Mouse (Mus musculus): ENCODE measurements at regions not wholly inside any gene's neighbourhood (a gene's known extent, or its start where the extent isn't known, plus 50 kb on each side); places are given as distances from the start of the nearest gene placed in this dataset.

DNA sequence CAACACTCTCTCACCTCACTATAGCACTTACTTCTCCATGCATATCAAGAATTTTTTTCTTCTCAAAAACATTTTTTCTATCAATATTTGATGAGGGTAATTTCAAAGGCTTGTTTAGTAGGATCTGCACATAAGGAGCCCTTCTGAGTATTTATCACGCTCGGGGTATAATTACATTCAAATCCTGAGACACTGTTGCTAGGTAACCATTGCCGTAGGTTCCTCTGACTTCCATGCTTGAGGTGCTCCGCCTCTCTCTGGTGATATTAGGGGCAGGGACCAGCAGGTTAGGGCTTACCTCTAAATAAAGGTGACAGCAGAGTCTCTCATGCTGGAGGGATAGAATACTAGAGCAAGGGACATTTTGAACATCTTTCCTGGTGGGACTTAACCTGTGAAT, 54.4 kb upstream of the 9630041A04Rik start:
- no peak for DNase-seq (ENCODE audit: low read depth, low spot score)

DNA sequence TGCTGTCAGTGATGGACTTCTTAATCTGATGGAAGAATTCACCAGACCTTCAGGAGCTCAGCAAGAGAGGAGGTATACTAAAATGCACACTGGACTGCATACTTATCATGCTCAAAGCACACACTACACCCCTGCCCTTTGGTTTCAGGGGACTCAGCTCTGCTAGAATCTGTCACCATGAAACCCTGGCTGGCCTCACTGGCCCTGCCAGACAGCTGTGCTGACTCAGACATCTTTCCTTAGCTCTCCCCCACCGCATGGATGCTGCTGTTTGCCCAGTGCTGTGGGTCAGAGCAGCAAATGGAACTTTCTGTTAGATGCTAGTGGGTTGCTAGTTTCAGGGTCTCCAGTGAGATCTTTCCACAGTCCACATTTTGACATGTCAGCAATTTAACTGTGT, 64.9 kb upstream of the 9630041A04Rik start:
- DNase-seq (ENCODE audit: low read depth, low spot score), result no peak

DNA sequence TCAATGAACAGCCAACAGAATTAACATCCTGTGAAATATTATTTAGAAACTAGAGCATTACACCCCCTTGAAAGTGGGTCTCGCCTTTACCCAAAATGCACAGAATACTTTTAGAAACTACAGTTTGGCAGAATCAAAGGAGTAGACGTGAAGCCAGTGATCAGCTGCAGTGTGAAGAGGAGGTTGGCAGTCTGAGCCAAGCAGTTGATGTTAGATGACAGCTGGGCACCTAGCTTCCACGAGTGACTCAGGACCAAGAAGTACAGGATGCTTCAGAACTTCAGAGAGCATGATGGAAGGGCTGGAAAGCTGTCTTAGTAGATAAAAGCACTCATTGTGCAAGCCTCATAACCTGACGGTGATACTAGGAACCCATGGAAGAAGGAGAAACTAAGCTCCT, 65.6 kb upstream of the 9630041A04Rik start:
- DNase-seq (ENCODE audit: low read depth, low spot score), result no peak

DNA sequence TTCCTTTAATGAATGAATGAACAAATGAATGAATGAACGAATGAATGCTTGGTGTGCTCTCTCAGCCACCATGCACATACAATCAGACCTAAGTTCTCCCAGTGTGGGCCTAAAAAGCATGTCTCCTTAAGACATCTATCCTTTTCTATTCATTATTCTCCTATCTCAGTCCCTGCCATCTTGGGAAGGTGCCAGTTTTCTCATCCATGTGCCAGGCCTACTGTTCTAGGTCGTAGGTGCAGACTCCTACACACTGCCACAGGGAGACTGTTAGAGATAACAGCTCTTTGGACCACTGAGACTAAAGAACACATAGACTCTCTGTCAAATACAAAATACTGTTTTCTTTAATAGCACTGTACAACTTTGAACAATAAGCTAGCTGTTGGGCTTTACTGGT, 66.2 kb upstream of the 9630041A04Rik start:
- no peak for DNase-seq (ENCODE audit: low read depth, low spot score)

DNA sequence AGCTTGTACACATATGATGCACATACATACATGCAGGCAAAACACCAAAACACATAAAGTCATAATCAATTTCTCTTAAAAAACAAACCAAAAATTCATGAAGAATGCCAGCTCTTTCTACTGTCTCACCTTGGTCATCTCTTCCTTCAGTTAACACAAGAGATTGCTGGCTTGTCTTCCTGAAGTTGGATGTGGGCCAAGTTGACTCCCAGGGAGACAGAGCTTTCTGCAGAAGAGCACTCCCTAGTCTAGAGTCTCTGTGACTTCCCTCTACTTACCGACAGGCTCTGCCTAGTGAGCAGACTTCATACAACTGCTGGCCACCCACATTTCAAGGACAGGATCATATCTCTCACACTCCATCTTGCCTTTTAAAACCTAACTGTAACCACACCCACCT, 70.7 kb upstream of the 9630041A04Rik start:
- DNase-seq (ENCODE audit: low read depth, low spot score), result no peak

DNA sequence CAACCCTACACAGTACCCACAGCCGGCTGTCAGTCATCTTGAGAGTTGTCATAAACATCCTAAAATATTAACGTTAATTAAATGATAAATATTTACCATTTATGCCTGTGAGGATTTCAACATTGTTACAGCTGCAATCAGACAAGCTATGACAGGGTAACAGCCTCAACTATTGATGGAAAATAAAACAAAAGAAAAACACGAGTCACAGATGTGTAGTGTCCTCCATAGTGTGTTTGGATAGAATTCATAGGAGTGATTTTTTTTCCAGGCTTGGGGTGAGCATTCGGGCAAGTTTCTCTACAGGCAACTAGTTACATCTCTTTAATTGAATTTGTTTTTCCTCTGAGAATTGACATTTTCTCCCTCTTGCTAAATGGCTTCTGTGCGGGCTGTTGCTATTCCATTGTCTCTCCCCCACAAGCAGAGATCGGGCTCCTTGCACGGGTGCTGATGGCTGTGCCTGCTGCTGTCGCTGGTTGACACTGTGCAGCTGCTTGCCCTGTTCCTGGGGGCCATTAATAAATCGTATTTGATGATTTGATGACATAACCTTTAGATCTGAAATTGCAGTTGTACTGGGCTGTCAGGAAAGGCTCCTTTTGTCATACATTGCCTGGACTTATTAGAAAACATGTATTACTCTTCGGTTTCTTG, 120.6 kb upstream of the 9630041A04Rik start:
- DNase-seq (ENCODE audit: low read depth, low spot score), result peak; percentile 45

DNA sequence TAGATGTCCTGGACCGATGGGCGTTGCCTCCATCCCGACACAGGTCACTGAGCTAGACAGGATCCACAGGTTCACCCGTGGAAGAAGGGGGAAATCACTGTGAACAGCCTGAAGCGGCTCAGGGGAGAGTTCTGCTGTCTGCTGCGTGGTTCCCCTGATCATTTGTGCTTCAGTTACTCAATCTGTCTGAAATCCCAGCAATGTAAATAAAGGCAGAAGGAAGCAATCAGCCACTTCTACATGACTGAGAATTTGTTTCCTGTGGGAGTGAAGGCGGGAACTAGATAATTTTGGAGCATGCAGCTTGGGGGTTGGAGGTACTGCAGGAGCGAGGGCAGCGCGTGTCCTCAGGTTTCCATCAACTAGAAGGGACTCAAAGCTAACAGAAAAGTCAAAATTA, 122.3 kb upstream of the 9630041A04Rik start:
- no peak for DNase-seq (ENCODE audit: low read depth, low spot score)

DNA sequence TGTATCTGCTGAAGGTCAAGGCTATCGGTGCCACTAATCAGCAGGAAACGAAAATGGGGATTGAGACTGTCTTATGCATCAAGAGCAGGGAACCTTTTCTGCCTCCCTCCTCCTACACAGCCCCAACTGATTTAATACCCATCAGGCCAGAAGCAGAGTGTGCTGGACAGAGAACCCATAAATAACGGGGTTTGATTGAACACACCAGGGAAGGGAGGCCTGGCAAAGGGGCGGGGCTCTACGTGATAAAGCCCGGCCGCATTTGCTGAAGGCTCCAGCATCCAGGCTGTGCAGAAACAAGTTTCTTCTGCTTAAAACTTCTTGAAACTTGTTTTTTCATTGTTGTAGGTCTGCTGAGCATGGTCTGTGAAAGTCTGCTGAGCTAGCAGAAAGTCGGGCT, 127.4 kb upstream of the 9630041A04Rik start:
- peak; percentile 68 for DNase-seq (ENCODE audit: low read depth, low spot score)

DNA sequence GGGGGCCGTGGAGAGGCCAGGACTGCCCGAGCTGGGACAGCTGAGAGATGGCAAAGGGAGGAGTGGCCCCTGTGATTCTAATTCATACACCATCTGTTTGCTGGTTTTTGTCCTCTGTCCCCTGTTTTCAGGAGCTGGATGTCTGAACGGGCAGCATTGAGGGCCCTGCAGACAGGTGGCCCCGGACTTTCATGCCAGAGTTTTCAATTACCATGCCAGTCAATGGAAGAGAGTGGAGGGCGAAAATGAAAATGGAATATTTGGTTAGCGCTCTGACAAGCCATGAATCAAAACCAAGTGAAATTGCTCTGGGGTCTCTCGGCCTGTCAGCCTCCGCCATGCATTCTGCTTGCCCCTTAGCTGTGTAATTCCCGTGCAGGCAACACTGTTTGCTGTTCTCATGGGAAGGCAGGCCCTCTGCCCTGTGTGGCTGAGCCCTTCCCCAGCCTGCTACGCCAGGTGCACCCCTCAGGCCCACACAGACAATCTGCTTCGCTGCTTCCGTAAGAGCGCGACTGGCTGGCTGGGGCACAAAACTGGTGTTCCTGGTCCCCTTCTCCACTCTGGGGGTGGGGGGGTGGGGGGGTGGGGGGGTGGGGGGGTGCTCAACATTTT, 127.9 kb upstream of the 9630041A04Rik start:
- DNase-seq (ENCODE audit: low read depth, low spot score), result peak; percentile 60

DNA sequence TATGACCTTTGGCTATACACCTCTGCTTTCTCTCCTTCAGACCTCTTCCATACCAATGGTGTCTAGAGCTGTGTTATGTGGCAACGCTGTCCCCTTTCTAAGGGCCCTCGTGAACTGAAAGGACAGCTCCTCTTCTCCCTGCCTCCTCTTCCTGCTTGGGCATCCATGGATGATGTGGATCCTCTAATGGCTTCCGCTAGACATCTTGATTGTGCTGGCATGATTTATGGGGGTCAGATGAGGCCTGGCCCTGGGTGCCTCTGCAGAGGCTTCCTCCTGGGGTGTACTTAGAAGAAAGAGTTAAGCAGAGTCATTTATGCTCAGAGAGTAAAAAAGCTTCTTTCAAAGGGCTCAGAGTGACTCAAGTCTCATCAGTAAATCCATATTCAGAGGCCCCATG, 131.5 kb upstream of the 9630041A04Rik start:
- peak; percentile 70 for DNase-seq (ENCODE audit: low read depth, low spot score)

DNA sequence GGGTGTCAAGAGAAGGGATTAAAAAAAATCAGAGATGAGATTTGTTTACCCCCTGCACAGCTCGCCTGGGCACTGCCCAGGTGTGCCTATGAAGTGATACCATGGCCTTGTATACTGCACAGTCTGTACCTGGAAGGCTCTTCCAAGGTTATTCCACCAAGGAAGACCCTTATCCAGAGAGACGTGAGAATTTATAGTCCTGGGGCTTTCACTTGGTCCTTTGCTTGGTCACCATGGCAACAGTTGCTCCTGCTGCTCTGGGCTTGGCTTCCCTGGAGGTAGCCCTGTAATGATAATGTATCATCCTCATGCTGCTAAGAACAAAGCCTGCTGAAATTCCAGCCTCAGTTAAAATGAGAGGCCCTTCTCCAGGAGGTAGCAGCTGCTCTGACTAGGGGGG, 143.7 kb upstream of the 9630041A04Rik start:
- peak; percentile 69 for DNase-seq (ENCODE audit: low read depth, low spot score)

DNA sequence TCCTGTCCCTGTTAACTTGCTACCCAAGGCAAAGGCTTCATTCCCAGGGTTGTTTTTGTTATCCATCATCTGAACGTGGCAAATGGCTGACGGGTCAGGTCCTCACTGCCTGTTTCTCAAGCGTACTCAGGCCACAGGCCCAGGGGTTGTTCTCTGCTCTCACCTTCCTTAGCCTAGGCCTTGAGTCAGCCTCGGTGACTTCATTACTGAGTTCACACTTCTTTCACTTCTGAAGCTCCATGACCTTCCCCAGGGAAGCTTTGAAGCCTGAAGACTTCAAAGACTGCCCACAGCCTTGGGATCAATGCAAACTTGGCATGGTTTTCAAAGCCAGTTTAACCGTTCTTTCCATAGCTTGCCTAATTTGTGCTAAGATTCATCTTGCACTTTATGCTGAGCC, 145.3 kb upstream of the 9630041A04Rik start:
- no peak for DNase-seq (ENCODE audit: low read depth, low spot score)

DNA sequence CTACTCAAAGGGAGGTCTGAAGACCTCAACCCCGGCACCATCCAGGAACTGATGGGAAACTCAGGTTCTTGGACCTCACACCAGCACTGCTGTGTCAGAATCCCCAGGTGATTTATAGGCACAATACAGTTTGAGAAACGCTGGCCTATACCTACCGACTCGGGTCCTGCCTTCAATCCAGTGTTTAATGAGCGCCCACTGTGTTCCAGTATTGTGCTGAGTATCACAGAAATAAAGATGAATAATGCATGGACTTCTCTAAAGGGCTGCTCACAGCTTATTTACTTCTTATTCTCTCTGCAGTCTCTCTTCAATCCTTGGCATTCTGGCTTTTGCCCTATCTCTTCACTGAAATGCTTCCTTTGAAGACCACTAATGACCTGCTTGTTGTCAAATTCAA, 146.8 kb upstream of the 9630041A04Rik start:
- no peak for DNase-seq (ENCODE audit: low read depth, low spot score)

DNA sequence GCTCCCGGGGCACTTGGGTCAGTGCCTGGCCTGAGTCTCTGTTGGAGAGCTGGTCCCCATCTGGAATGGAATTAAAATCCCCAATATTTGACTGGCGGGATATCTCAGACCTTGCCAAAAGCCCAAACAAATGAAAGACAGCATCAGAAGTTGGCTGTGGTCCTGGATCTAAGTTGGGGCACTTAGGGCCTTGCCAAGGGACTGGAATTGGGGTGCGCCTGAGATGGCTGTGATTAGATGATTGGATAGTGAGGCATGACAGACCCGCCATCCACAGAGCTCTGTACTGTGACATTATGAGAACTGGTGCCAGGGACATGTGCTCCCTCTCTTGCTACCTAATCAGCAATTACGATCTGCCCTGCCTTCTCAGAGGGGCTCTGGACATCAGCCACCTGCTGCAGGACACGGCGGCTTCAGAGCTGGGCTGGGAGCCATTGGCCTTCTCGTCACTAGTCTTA, 151.0 kb upstream of the 9630041A04Rik start:
- no peak for DNase-seq (ENCODE audit: low read depth, low spot score)

DNA sequence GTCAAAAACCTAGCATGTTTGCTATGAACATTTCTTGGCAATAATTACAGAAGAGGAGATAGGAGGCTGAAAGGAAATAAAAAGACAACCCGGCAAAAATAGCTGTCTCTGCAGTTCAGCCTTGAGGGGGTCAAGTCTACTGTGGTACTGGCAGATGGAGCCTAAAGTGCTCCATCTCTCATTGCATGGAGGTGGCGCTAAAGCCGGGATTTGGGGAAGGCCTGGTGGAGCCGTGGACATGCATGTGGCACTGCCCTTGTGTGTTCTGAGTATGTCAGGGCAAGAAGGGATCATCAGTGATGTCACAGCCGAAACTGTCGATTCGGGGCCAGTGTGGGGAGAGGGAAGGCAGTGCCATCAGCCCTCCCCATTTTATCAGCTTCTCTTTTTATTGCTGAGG, 161.3 kb upstream of the 9630041A04Rik start:
- DNase-seq (ENCODE audit: low read depth, low spot score), result no peak

DNA sequence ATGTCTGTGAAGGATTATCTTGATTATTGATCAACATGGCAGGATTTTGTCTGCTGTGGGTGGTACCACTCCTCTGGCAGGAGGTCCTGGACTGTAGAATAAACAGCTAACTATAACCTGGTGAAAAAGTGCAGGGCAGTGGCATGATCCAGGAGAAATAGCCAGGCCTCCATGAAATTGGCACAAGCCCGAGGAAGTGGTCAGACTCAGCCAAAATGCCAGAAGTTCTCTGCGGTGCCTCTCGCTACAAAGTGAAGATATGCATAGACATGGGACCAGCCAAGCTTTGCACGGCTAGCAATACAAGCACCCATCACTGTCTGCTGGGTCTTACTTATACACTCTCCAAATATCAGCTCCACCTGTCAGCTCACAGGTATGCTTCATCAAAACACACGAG, 167.6 kb upstream of the 9630041A04Rik start:
- no peak for DNase-seq (ENCODE audit: low read depth, low spot score)

DNA sequence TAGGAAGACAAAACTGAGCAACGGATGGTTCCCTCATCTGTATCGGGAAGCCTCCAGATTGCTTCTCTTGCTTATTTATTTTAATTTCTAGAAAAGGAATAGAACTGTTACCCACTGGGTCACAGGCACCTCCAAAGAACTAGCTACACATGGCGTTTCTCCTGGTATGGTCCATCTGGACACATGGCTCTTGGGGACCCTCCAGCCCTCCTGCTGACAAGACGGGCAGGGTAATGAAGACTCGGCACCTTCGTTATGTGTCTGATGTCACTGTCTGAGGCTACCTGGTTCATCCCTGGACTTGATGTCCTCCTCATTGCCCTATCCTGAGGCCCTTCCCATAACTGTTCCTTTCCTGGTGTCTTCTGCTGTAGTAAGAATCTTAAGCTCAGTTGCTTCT, 170.3 kb upstream of the 9630041A04Rik start:
- no peak for DNase-seq (ENCODE audit: low read depth, low spot score)

DNA sequence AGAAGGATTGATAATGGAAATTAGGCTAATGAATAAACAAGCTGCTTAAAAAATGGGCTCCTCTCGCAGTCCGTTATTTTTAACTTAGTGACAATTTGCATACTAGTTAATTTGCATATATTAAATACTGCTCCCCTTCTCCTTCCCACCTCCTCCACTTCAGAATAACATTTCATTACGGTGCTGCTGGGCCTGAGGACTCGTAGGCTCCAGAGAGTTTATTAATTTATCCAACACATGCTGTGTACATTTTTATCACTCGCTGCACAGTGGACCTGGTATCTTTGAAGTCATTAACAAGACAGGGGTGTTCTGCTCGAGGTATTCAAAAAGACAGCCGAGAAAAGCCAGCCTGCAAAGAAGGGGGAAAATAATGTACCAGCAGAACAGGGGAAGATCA, 170.7 kb upstream of the 9630041A04Rik start:
- no peak for DNase-seq (ENCODE audit: low read depth, low spot score)

DNA sequence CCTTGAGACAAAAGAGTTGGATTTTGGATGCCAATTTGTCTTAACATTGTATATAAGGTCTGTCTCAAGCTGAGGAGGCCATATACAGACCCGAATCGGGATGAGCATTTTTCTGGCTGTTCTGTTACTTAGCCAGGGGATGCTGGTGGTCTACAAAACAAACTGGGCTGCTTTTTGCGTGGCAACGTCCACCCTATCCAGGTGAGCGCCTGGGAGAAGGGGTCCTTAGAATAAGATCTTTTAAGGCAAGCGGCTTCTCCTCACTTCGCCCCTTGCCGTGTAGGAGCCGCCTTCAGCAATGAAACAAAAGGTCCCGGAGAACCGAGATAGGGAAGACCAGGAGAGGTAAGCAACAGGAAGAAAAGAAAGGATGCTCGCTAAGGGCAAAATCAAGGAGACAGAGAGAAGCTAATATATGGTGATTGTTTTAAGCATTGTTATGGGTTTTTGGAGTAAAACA, 171.2 kb upstream of the 9630041A04Rik start:
- DNase-seq (ENCODE audit: low read depth, low spot score), result no peak

DNA sequence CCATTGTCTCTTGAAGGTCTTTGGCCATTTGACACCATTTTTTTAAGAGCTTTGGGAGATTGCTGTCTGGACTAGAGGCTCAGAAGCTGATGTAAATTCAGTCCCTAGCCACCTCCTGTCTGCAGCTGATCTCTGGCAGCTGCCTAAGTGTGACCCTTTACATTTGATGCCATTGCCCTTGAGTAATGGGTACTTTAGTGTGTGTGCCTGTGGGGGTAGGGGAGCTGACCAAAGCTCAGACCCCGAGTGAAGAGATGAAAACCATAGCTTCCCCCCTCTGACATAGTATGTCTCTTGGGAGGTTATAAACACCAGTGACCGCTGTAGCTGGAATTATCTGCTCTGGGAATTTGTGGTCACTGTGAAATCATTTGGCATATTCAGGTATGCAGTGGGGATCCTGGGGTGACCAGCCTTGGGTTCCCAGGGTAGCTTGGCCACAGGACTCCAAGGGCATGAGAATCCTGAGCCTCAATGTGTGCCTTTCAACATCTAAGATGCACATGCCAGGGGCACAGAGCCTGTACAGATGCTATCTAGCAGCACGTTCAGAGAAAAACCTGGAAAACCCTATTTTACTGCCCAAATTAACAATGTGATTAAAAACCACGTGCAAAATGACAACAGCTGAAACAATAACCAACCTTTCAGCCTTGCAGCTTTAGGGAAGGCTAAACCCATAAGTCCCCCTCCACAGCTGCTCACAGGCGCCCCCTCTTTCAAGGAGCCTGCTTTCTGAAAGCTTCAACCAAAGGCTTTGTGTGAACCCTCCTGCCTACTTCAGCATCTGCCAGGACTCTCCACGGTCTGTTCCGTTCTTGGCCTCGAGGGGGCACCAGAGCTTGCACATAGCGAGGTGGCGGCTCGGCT, 171.9 kb upstream of the 9630041A04Rik start:
- peak; percentile 93 for DNase-seq (ENCODE audit: low read depth, low spot score)

DNA sequence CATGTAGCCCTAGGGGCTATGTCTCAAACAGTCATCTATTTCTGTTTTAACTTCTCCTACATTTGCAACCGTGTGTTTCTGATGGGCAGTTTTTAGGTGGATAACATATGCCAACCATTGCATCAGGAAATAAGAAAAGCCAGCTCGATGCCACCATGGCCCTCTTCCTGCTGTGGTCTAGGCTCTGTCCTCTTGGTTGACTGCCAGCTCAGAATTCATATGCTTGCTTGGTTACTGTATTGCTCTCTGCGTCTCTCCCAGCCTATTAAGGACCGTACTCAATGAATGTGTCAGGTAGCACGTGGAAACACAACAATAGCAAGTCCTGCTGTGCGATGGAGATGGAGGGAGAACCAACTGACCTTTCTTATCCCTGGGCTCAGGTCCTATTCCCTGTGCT, 174.4 kb upstream of the 9630041A04Rik start:
- no peak for DNase-seq (ENCODE audit: low read depth, low spot score)

DNA sequence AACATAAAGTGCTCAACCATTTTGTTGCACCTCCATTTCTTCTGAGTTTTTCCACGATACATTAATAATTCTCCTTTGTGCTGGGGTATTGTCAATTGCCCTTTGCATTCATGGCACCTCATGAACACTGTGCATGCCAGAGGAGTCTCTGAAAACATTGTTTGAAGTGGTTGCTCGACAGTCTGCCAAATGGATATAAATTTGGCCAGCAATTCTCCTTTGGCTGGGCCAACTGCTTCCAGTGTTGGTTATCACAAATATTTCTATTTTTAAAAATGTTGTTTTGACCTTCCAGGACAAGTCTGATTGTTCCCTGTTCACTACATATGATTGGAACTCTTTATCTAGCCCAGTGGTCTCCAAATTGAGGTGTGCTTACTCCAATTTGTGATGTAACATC, 184.1 kb upstream of the 9630041A04Rik start:
- no peak for DNase-seq (ENCODE audit: low read depth, low spot score)

DNA sequence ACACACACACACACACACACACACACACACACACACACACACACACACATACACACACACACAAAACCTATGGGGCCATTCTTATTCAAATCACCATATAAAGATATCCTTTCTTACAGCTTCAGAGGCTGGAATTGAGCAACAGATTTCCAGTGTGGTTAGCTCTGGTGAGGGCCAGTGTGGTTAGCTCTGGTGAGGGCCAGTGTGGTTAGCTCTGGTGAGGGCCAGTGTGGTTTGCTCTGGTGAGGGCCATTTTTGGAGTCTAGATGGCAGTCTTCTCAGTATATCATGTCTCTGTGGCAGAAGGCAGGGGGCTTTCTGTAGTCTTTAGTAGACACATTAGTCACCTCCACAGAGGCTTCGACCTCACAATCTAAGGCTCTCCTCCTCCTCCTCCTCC, 191.5 kb upstream of the 9630041A04Rik start:
- no peak for DNase-seq (ENCODE audit: low read depth, low spot score)

Data from mesoderm, embryonic 11.5 days (tissue).